Mouse (Mus musculus) liver, embryonic 15.5 days (tissue): ENCODE measurements around the gene Sct. TPM values are rescaled to one million over a fixed set of nuclear protein-coding genes. Genes with fewer than 3 reads are reported as not detected.

Experiments
- ATAC-seq: fragments of 200-750 bp; cut with Nextera tagmentation; 2 replicates; pipeline ENCODE4 v1.8.0; 2017; ENCODE audit warnings: moderate number of reproducible peaks, mild to moderate bottlenecking, moderate library complexity; ENCODE audit not compliant: insufficient read depth
- H3K27ac ChIP-seq: fragments of 300-500 bp; sonication (generic); replicated peaks from 2 replicates; pipeline ENCODE4 v1.5.1; 2015; ENCODE audit warnings: mild to moderate bottlenecking, inconsistent platforms
- H3K27me3 ChIP-seq: fragments of 300-500 bp; sonication (generic); 2 replicates; pipeline ENCODE4 v1.6.1; 2015; ENCODE audit warnings: mild to moderate bottlenecking, inconsistent platforms
- H3K36me3 ChIP-seq: fragments of 300-500 bp; sonication (generic); replicated peaks from 2 replicates; pipeline ENCODE4 v1.6.1; 2015; ENCODE audit warnings: moderate library complexity, mild to moderate bottlenecking, inconsistent platforms
- H3K4me1 ChIP-seq: fragments of 300-500 bp; sonication (generic); replicated peaks from 2 replicates; pipeline ENCODE4 v1.6.1; 2015; ENCODE audit warnings: inconsistent platforms
- H3K4me2 ChIP-seq: fragments of 300-500 bp; sonication (generic); 2 replicates; pipeline ENCODE4 v1.6.1; 2015; ENCODE audit warnings: moderate library complexity, mild to moderate bottlenecking, inconsistent platforms
- H3K4me3 ChIP-seq: fragments of 300-500 bp; sonication (generic); replicated peaks from 2 replicates; pipeline ENCODE4 v1.5.1; 2015; ENCODE audit warnings: mild to moderate bottlenecking, inconsistent platforms
- H3K9ac ChIP-seq: fragments of 300-500 bp; sonication (generic); 2 replicates; pipeline ENCODE4 v1.6.1; 2015; ENCODE audit warnings: moderate library complexity, mild to moderate bottlenecking, inconsistent platforms
- H3K9me3 ChIP-seq: fragments of 300-500 bp; sonication (generic); replicated peaks from 2 replicates; pipeline ENCODE4 v1.6.1; 2016; ENCODE audit warnings: inconsistent platforms
- WGBS: fragments of 180-500 bp; shearing (Covaris S2); methylation state at CpG from one replicate; pipeline ENCODE4 v1.1.7; 2015; ENCODE audit warnings: mixed read lengths; ENCODE audit not compliant: insufficient replicate concordance; 5-methylcytosine and 5-hydroxymethylcytosine counted together
- polyA plus RNA-seq: library from polyadenylated mRNA; unstranded; fragments of >200 nt; fragmentation: Nextera tagmentation; extraction: Ambion mirVana; gene quantifications from 2 replicates; pipeline ENCODE4 v1.2.1, GENCODE M21; 2015

The Sct gene
- polyA plus RNA-seq, 1 experiment from 2014 or later: 0.47 TPM

GRCm38 (mm10) chr7:141282756-141283155 lies 3.8 kb upstream of the Sct start:
- H3K36me3 ChIP-seq: no peaks in the 10 kb centered on the region
- 57% methylated on average over 4 of the region's 4 CpGs for WGBS
- H3K27ac ChIP-seq: no peak overlapping the region
- no peak overlapping the region for H3K4me2 ChIP-seq
- H3K9me3 ChIP-seq: no peaks in the 10 kb centered on the region
- peaks cover 6% of the 10 kb centered on the region for H3K4me1 ChIP-seq
- peaks cover 53% of the 10 kb centered on the region for H3K27me3 ChIP-seq
- no peak overlapping the region for H3K4me3 ChIP-seq
- no peak for ATAC-seq
- H3K9ac ChIP-seq: no peak overlapping the region

- Histone ChIP-seq H3K4me2 (no peak overlapping the region), H3K27ac (no peak overlapping the region), H3K9ac (no peak overlapping the region), H3K4me3 (no peak overlapping the region), H3K4me1 (peaks cover 6% of the 10 kb centered on the region), H3K36me3 (no peaks in the 10 kb centered on the region), H3K27me3 (peaks cover 61% of the 10 kb centered on the region), H3K9me3 (no peaks in the 10 kb centered on the region)
- WGBS: 72% methylated on average over 6 of the region's 6 CpGs
- no peak for ATAC-seq
Measured at GRCm38 (mm10) chr7:141281442-141281841, 2.5 kb upstream of the Sct start.

- Histone ChIP-seq H3K27me3 (peaks cover 71% of the 10 kb centered on the region), H3K27ac (no peak overlapping the region), H3K4me1 (peaks cover 6% of the 10 kb centered on the region), H3K36me3 (no peaks in the 10 kb centered on the region), H3K4me2 (no peak overlapping the region), H3K9me3 (no peaks in the 10 kb centered on the region), H3K4me3 (no peak overlapping the region), H3K9ac (no peak overlapping the region)
- 62% methylated on average over 11 of the region's 11 CpGs for WGBS
- no peak for ATAC-seq
Measured at GRCm38 (mm10) chr7:141277701-141278678, 943 bp downstream of the Sct start.

- Histone ChIP-seq H3K4me3 (no peak within 1 kb of the TSS), H3K4me2 (no peak within 1 kb of the TSS), H3K27me3 (peaks cover 85% of the 10 kb centered on the region), H3K9ac (no peak within 1 kb of the TSS), H3K4me1 (peaks cover 6% of the 10 kb centered on the region), H3K27ac (no peak within 1 kb of the TSS), H3K36me3 (no peaks in the 10 kb centered on the region), H3K9me3 (no peaks in the 10 kb centered on the region)
- WGBS: 66% methylated on average over 11 of the region's 11 CpGs
- no peak for ATAC-seq
Measured at GRCm38 (mm10) chr7:141276546-141276945, 2.4 kb downstream of the Sct start, which contains the start of gene Cdhr5. TSS of gene Cdhr5 (minus strand) at chr7:141276786.

GRCm38 (mm10) chr7:141275356-141275755 lies 3.6 kb downstream of the Sct start:
- ATAC-seq: no peak
- Histone ChIP-seq H3K4me3 (no peak overlapping the region), H3K27ac (no peak overlapping the region), H3K27me3 (peaks cover 75% of the 10 kb centered on the region), H3K36me3 (no peaks in the 10 kb centered on the region), H3K4me2 (no peak overlapping the region), H3K9ac (no peak overlapping the region), H3K4me1 (peaks cover 6% of the 10 kb centered on the region), H3K9me3 (no peaks in the 10 kb centered on the region)
- 75% methylated on average over 9 of the region's 9 CpGs for WGBS

- Histone ChIP-seq H3K36me3 (no peaks in the 10 kb centered on the region), H3K27me3 (peaks cover 53% of the 10 kb centered on the region), H3K9me3 (no peaks in the 10 kb centered on the region), H3K4me2 (no peak overlapping the region), H3K4me1 (peaks cover 13% of the 10 kb centered on the region), H3K4me3 (no peak overlapping the region), H3K9ac (no peak overlapping the region), H3K27ac (no peak overlapping the region)
- WGBS: 59% methylated on average over 3 of the region's 3 CpGs
- no peak for ATAC-seq
Measured at GRCm38 (mm10) chr7:141270631-141271030, 8.3 kb downstream of the Sct start.

GRCm38 (mm10) chr7:141269273-141269545 lies 9.7 kb downstream of the Sct start:
- no peak for ATAC-seq
- H3K27me3 ChIP-seq: peaks cover 43% of the 10 kb centered on the region
- H3K4me1 ChIP-seq: peaks cover 26% of the 10 kb centered on the region
- H3K9ac ChIP-seq: no peak overlapping the region
- WGBS: 45% methylated on average over 14 of the region's 14 CpGs
- peak overlapping the region; percentile 24 for H3K4me3 ChIP-seq
- H3K9me3 ChIP-seq: no peaks in the 10 kb centered on the region
- H3K4me2 ChIP-seq: peak overlapping the region; percentile 58
- no peak overlapping the region; the same call in 1 of the 2 replicates for H3K27ac ChIP-seq
- 0 out of 2 replicates have a peak, but pooled peaks cover 5% of the 10 kb centered on the region for H3K36me3 ChIP-seq

- Histone ChIP-seq H3K27ac (peak overlapping the region; percentile 61), H3K9me3 (no peaks in the 10 kb centered on the region), H3K4me3 (peak overlapping the region; percentile 24), H3K4me1 (peaks cover 26% of the 10 kb centered on the region), H3K4me2 (peak overlapping the region; percentile 58), H3K27me3 (peaks cover 37% of the 10 kb centered on the region), H3K9ac (no peak overlapping the region), H3K36me3 (peaks cover 10% of the 10 kb centered on the region)
- ATAC-seq: no peak
- WGBS: 25% methylated on average over 24 of the region's 24 CpGs
Measured at GRCm38 (mm10) chr7:141268466-141269272, 10.3 kb downstream of the Sct start.

- peaks cover 38% of the 10 kb centered on the region for H3K36me3 ChIP-seq
- peak within 1 kb of the TSS; percentile 68 for H3K9ac ChIP-seq
- ATAC-seq: peak; percentile 80
- peaks cover 26% of the 10 kb centered on the region for H3K4me1 ChIP-seq
- H3K4me3 ChIP-seq: peak within 1 kb of the TSS; percentile 71
- H3K4me2 ChIP-seq: peak within 1 kb of the TSS; percentile 79
- peaks cover 17% of the 10 kb centered on the region for H3K27me3 ChIP-seq
- no peaks in the 10 kb centered on the region for H3K9me3 ChIP-seq
- 2% methylated on average over 25 of the region's 25 CpGs for WGBS
- peak within 1 kb of the TSS; percentile 39 for H3K27ac ChIP-seq
Measured at GRCm38 (mm10) chr7:141265739-141266561, 13.0 kb downstream of the Sct start, which contains the start of gene Irf7. TSS of gene Irf7 (minus strand) at chr7:141266481.

- Histone ChIP-seq H3K36me3 (peaks cover 43% of the 10 kb centered on the region), H3K9me3 (no peaks in the 10 kb centered on the region), H3K4me3 (peak overlapping the region; percentile 71), H3K4me2 (peak overlapping the region; percentile 79), H3K27ac (peak overlapping the region; percentile 39; the same call in 1 of the 2 replicates), H3K27me3 (peaks cover 17% of the 10 kb centered on the region), H3K9ac (peak overlapping the region; percentile 68), H3K4me1 (peaks cover 26% of the 10 kb centered on the region)
- 41% methylated on average over 11 of the region's 11 CpGs for WGBS
- no peak for ATAC-seq
Measured at GRCm38 (mm10) chr7:141265411-141265738, 13.6 kb downstream of the Sct start.
